Mouse (Mus musculus): Measurements from ENCODE around the gene Zfp810. TPM values are rescaled to one million over a fixed set of nuclear protein-coding genes. Genes with fewer than 3 reads are reported as not detected.

Gene Zfp810
- total RNA-seq, 4 experiments from 2014 or later: 0.29 to 0.56 (median 0.43) TPM

DNA sequence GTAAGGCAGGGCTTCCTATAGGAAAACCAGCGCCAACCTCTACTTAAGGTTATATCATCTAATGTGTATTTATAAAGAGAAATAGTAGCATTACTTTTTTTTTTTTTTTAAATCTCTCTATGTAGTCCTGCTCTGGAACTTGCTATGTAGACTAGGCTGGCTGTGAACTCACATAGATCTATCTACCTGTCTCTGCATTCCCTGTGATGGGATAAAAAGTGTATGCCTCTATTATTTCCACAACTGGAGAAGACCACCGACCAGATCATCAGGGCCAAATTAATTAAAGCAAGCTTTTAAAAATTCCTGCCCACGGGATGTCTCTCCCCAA lies 47.4 kb downstream of the Zfp810 start:
- DNase-seq (ENCODE audit: low spot score in 2 of 2): no peak

DNA sequence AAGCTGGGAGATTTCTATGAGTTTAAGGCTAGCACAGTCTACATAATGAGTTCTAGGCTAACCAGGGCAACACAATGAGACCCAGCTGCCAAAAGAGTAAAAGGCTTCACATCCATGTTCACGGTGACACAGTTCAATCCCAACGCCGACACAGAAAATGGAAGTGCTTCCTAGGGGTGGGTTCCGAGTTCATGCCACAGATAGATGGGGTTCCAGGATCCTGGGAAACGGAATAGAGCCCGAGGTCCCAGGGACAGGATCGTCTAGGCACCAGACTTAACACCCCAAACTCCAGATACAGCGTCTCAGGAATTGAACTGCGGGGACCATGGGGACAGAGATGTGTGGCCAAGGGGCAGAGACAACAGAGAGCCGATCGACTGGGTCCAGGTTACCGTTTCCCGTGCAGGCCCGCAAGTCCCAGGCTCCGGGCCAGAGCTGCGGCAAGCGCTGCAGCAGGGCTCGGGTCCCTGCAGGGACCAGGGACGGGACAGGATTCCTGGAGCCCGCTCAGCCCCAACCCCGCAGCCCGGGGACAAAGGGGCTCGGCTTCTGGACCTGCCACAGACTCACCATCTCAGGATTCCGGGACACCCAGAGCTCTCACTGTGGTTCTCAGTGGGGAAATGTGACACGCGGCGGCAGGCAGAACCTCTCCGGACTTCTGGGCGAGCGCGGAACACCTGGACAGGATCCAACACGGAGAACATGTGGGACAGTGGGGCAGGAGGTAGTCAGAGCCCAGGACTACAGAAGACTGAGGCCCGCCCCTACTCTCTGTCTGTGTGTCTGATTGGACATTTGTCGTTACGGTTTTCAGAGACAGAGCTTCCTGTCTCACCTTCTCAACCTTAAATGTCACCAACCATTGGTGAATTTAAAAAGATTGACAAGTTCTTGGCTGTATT lies 48.0 kb downstream of the Zfp810 start, which contains the start of gene Zfp599:
Zfp599 (minus strand) TSS at position 712 of the 908 bp plus-strand sequence.
- DNase-seq (ENCODE audit: low spot score in 2 of 2): peak in 1 of 2 experiments; percentile 4

DNA sequence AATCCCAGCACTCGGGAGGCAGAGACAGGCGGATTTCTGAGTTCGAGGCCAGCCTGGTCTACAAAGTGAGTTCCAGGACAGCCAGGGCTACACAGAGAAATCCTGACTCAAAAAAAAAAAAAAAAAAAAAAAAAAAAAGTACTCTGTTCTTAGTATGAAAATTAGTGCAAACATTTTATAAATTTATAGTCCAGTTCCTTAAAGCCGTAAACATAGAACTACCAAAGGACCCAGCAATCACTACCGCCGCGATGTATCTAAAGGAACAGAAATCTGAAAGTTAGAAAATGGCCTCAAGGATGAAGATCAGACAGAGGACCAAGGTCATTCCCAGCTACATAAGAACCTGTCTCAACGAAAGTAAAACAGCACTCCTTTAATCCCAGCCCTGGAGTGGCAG lies 48.7 kb downstream of the Zfp810 start:
- DNase-seq (ENCODE audit: low spot score in 2 of 2): no peak

DNA sequence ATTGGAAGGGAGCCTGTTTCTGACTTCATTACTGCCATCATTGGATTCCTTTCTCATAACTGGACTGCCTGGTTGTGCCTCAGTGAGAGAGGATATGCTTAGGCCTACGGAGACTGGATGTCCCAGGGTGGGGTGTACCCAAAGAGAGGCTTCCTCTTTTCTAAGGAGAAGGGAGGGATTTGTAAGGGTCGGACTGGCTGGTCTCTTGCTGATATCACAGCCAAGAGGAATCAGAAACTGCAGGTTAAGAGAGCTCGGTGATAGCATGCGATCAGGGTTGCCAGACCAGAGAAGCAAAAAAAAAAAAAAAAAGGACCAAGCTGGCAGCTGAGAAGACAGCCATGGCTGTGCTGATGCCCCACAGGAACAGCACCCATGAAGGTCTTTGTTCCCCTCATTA lies 50.9 kb downstream of the Zfp810 start:
- no peak for DNase-seq (ENCODE audit: low spot score in 2 of 2)

DNA sequence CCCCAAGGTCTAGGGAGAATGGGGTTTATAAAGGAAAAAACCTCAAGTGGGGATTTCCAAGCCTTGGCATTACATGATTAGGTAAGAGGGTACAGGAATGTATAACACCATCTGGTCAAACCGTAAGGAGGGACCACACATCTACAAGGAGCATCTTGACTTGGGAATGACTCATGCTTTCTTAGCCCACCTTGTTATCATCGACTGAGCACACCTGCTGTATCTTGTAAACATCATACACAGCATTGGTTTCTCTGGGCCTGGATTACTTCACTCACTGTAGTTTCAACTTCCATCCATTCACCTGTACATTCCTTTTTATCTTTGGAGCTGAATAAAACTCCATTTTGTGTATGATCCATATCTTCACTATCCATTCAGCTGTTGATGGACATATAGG lies 63.2 kb downstream of the Zfp810 start:
- no peak for DNase-seq (ENCODE audit: low spot score in 2 of 2)

DNA sequence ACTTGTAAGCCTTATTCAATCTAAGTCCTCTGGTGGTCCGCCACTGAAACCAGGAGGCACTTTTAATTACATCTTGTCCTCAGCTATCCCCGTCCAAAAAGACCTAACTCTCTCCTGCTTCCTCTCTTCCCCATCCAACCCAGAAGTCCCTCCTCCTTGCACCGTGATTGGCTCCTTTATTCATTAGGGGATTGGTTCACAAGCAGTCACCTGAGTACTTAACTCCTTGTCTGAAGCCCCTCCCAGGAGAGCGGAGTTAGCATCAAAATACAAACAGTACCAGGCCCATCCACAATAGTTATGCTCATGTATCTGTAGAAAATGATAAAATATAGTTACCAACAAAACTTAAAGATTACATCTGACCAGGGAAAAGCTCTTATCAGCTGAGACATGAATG lies 67.4 kb downstream of the Zfp810 start:
- DNase-seq (ENCODE audit: low spot score in 2 of 2): no peak

DNA sequence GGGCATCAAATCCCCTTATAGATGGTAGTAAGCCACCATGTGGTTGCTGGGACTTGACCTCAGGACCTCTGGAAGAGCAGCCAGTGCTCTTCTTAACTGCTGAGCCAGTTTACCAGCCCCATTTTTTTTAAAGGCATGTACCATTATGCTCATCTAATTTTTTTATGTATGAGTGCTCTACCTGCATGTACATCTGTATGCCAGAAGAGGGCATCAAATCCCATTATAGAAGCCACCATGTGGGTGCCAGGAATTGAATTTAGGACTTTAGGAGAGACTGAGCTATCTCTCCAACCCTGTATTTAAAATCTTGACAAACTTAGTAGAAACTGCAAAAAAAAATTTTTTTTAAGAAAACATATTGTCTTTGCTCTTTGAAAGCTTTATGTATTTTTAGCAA lies 76.9 kb downstream of the Zfp810 start:
- DNase-seq (ENCODE audit: low spot score in 2 of 2): no peak

DNA sequence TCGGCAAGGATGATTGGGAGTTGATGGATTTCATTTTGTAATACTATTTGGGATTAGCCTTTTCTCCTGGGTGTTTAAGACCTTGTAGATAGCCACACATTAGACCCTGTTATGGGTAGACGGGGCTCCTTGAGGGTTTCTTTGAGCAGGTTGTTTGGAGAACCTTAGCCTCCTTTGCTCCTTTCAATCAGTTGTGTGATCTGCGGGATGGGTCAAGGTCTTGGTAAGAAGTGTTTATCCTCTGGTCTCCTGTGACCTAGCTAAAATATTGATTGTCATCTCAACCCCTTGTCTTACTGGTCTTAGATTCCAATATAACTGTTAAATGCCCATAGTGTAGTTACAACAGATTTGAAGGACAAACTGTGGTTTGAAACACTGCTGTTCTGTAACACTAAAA lies 77.4 kb downstream of the Zfp810 start:
- DNase-seq (ENCODE audit: low spot score in 2 of 2): no peak

DNA sequence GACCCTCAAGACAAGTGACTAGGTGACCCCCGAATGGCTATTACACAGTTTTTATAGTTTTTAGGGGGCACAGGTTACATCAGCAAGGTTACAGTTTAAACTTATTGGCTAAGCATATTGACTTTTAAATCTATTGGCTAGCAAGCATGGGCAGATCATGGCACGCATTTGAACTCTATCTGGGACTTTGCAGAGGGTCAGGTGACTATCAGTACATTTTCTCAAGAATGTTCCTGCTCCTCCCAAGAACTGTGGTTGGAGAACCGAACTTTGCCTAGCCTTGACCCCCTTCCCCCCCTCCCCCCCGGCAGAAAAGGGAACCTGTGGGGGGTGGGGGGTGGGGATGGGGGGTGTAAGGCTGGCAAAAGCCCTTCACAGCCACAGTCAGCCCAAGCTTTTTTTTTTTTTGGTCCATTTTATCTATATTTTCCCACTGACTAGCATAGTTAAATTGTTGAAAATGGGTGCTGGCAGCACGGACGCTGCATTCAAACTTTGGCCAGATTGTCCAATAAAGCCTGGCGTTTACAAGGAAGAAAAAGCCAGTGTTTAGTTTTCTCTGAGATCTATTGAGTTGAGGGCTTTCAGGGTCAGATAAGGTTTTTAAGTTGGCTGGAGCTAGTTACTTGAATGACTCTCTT lies 77.9 kb downstream of the Zfp810 start:
- DNase-seq (ENCODE audit: low spot score in 2 of 2): no peak

DNA sequence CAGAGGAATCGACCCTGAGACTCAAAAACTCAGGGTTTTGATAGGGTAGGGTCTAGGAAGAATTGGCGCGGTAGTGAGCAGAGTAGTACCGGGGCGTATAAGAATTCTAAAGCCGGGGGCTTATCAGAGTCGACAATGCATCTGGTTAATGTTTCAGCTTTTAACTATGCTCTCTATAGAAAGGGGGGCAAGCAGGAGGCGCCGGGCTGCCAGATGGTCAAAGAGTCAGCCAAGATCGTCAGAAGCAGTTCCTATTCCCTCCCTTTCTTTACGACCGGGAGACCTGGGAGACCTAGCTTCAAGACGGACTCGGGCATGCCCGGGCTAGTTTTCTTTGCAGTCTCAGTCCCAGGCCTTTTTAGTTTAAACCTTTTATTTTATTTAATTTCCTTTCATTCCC lies 80.6 kb downstream of the Zfp810 start:
- DNase-seq (ENCODE audit: low spot score in 2 of 2): no peak

Other genes starting within 250 kb of the Zfp810 start
- not detected for gene Gm49318, start 236.4 kb downstream of the Zfp810 start, total RNA-seq (2022)
- gene Zfp653, start 236.3 kb downstream of the Zfp810 start, total RNA-seq (2022): 1 to 10 TPM; 3.2 to 5.8 (median 4.1) TPM
- 100 to 1,000 TPM in 1 of 4 experiments, 10 to 100 TPM in 3; 79.8 to 101 (median 93.0) TPM for gene Ecsit, start 222.2 kb downstream of the Zfp810 start, total RNA-seq (2022)
- gene Cnn1, start 208.4 kb downstream of the Zfp810 start, total RNA-seq (2022): 1 to 10 TPM; 1.7 to 4.9 (median 2.1) TPM
- gene Elof1, start 190.5 kb downstream of the Zfp810 start, total RNA-seq (2022): 10 to 100 TPM; 37.2 to 44.8 (median 43.2) TPM
- 1 to 10 TPM in 2 of 4 experiments, under 1 TPM in 2; 0.17 to 2.9 (median 1.4) TPM for gene Acp5, start 171.9 kb downstream of the Zfp810 start, total RNA-seq (2022)
- gene Pigyl, start 150.8 kb downstream of the Zfp810 start, total RNA-seq (2022): 10 to 100 TPM; 30.6 to 39.5 (median 34.8) TPM
- not detected for gene Zfp872, start 119.6 kb downstream of the Zfp810 start, total RNA-seq (2022)
- gene Zfp809, start 81.9 kb downstream of the Zfp810 start, total RNA-seq (2022): 1 to 10 TPM; 4.7 to 7.5 (median 6.8) TPM
- gene Zfp599, start 47.8 kb downstream of the Zfp810 start, total RNA-seq (2022): not detected
- gene Anln, start 81.5 kb upstream of the Zfp810 start, total RNA-seq (2022): 1 to 10 TPM in 3 of 4 experiments, under 1 TPM in 1; 0.97 to 2.0 (median 1.7) TPM
- under 1 TPM; 0.15 to 0.32 (median 0.19) TPM for gene 9530077C05Rik, start 103.9 kb upstream of the Zfp810 start, total RNA-seq (2022)
- not detected for gene Gm17545, start 146.6 kb upstream of the Zfp810 start, total RNA-seq (2022)
- gene Rp9, start 162.1 kb upstream of the Zfp810 start, total RNA-seq (2022): 10 to 100 TPM; 34.1 to 41.6 (median 37.8) TPM
- 1 to 10 TPM; 8.7 to 10.0 (median 9.5) TPM for gene Bbs9, start 168.1 kb upstream of the Zfp810 start, total RNA-seq (2022)

All from gastrocnemius, adult 8-10 months (tissue).